ENCODE assay signal across 8 mouse cellular contexts in genomic region chr2:27496391-27497028, GRCm38 (mm10). TPM values are rescaled to one million over a fixed set of nuclear protein-coding genes. Genes with fewer than 3 reads are reported as not detected.
A peak's percentile ranks its signal among the peaks of the same experiment; 100 is the strongest.
DNase-seq lines count a peak whose midpoint lies in the region; ATAC-seq and TF ChIP-seq lines count a peak whose summit lies in the region.
"Had no signal": no experiment of that assay in that cellular context is flagged by ENCODE, and none has a peak within 500 bp of the region (broad histone marks: within the 10 kb centered on the region; RNA-seq: fewer than 3 reads in every experiment).

No protein-coding gene starts in this region.

- WGBS in spleen, adult 2 months: 74% methylated on average over 23 of the region's 23 CpGs
- 27% methylated on average over 23 of the region's 23 CpGs for WGBS in hindbrain, embryonic 10.5 days
- 84% methylated on average over 23 of the region's 23 CpGs for WGBS in thymus, adult 2 months

- no peaks in the 10 kb centered on the region for H3K27me3 ChIP-seq in spleen, adult 2 months (ENCODE audit: control insufficient read depth, insufficient read depth, low read length)
- no peaks in the 10 kb centered on the region for H3K27me3 ChIP-seq in hindbrain, embryonic 10.5 days (ENCODE audit: insufficient read depth, poor library complexity, severe bottlenecking)
- no peaks in the 10 kb centered on the region for H3K27me3 ChIP-seq in thymus, adult 2 months (ENCODE audit: control insufficient read depth, insufficient read depth, low read length)

- no peak for TF ChIP-seq CTCF in spleen, adult 2 months (IDR thresholded peaks at IDR 0.05; ENCODE audit: extremely low read depth, insufficient read depth, insufficient read length, insufficient replicate concordance)
- TF ChIP-seq CTCF in thymus, adult 2 months (IDR thresholded peaks at IDR 0.05; ENCODE audit: borderline replicate concordance, control insufficient read depth, extremely low read depth, insufficient read depth, low read length, poor library complexity): no peak

- DNase-seq in spleen, adult 2 months (ENCODE audit: low read depth in 1 of 2, low spot score in 2 of 2): no peak
- DNase-seq in spleen, postnatal 14 days (ENCODE audit: low spot score in 2 of 2): no peak
- peak; percentile 72 for DNase-seq in hindbrain, embryonic 10.5 days (ENCODE audit: low spot score)
- DNase-seq in mesoderm, embryonic 11.5 days (ENCODE audit: low read depth, low spot score): peak; percentile 61
- DNase-seq in thymus, adult 2 months: no peak
- no peak for DNase-seq in left cerebral cortex, postnatal 14 days (ENCODE audit: low spot score in 2 of 2)
- DNase-seq: adrenal gland, adult 2 months had no signal

- ATAC-seq in megakaryocyte-erythroid progenitor cell, adult 5-6 weeks (replicated peaks; ENCODE audit: low FRiP score, low TSS enrichment, poor library complexity, severe bottlenecking): no peak

- TF ChIP-seq POLR2A in spleen, adult 2 months (IDR thresholded peaks at IDR 0.05; ENCODE audit: low read depth, low read length): no peak
- no peak for TF ChIP-seq POLR2A in thymus, adult 2 months (IDR thresholded peaks at IDR 0.05; ENCODE audit: control insufficient read depth, extremely low read depth, insufficient read depth, low read length, poor library complexity)

- intact Hi-C loops in left cerebral cortex, postnatal 14 days (cut with DNase I): no loop called here

- H3K4me1 ChIP-seq in spleen, adult 2 months (ENCODE audit: control insufficient read depth, insufficient read depth, insufficient read length): no peaks in the 10 kb centered on the region
- peaks cover 19% of the 10 kb centered on the region for H3K4me1 ChIP-seq in hindbrain, embryonic 10.5 days (replicated peaks)
- H3K4me1 ChIP-seq in thymus, adult 2 months (replicated peaks; ENCODE audit: control insufficient read depth, insufficient read depth, low read length): no peaks in the 10 kb centered on the region

- H3K36me3 ChIP-seq in spleen, adult 2 months (ENCODE audit: control insufficient read depth, insufficient read depth, low read length): no peaks in the 10 kb centered on the region
- H3K36me3 ChIP-seq in hindbrain, embryonic 10.5 days: no peaks in the 10 kb centered on the region
- H3K36me3 ChIP-seq in thymus, adult 2 months (ENCODE audit: control insufficient read depth, insufficient read depth, low read length): no peaks in the 10 kb centered on the region

- H3K9me3 ChIP-seq in hindbrain, embryonic 10.5 days: peaks cover 5% of the 10 kb centered on the region; the same call in 1 of the 2 replicates

- peak overlapping the region; percentile 35; the same call in 1 of the 2 replicates for H3K4me3 ChIP-seq in spleen, adult 2 months (ENCODE audit: extremely low read depth, insufficient read depth, insufficient read length)
- peak overlapping the region; percentile 51 for H3K4me3 ChIP-seq in hindbrain, embryonic 10.5 days
- H3K4me3 ChIP-seq in thymus, adult 2 months (ENCODE audit: control insufficient read depth, insufficient read depth, low read length): no peak overlapping the region

- no peak overlapping the region for H3K27ac ChIP-seq in spleen, adult 2 months (ENCODE audit: insufficient read depth, low read length)
- H3K27ac ChIP-seq in hindbrain, embryonic 10.5 days: peak overlapping the region; percentile 79
- no peak overlapping the region for H3K27ac ChIP-seq in thymus, adult 2 months (ENCODE audit: control insufficient read depth, insufficient read depth, low read length)

RNA-seq across cellular contexts. Expression of gene Brd3, which starts 11.0 kb away (rescaled TPM):
- polyA plus RNA-seq in spleen, adult 2 months (2012; rRNA removed): 18.2 and 23.7 TPM in 2 replicates
- polyA plus RNA-seq in hindbrain, embryonic 10.5 days (2016; fragmentation: Nextera tagmentation; extraction: Ambion mirVana): 145 and 149 TPM in 2 replicates
- 57.9 and 68.7 TPM in 2 replicates for total RNA-seq in megakaryocyte-erythroid progenitor cell, adult 5-6 weeks (2014; fragmentation: Nextera tagmentation)
- total RNA-seq in megakaryocyte-erythroid progenitor cell, adult 5-6 weeks (2017): 23.5 and 40.9 TPM in 2 replicates
- polyA plus RNA-seq in thymus, adult 2 months (2012; rRNA removed): 53.5 and 74.9 TPM in 2 replicates
- 10 to 100 TPM; 61.3 to 64.0 TPM for total RNA-seq in left cerebral cortex, postnatal 14 days (2021)

RNA-seq across cellular contexts. Expression of gene Wdr5, which starts 18.4 kb away (rescaled TPM):
- 17.3 and 23.7 TPM in 2 replicates for polyA plus RNA-seq in spleen, adult 2 months (2012; rRNA removed)
- 63.2 and 76.8 TPM in 2 replicates for polyA plus RNA-seq in hindbrain, embryonic 10.5 days (2016; fragmentation: Nextera tagmentation; extraction: Ambion mirVana)
- total RNA-seq in megakaryocyte-erythroid progenitor cell, adult 5-6 weeks (2014; fragmentation: Nextera tagmentation): 70.9 and 89.0 TPM in 2 replicates
- total RNA-seq in megakaryocyte-erythroid progenitor cell, adult 5-6 weeks (2017): 87.0 and 91.8 TPM in 2 replicates
- polyA plus RNA-seq in thymus, adult 2 months (2012; rRNA removed): 42.9 and 49.5 TPM in 2 replicates
- total RNA-seq in left cerebral cortex, postnatal 14 days (2021): 10 to 100 TPM; 34.9 to 37.3 TPM

RNA-seq across cellular contexts. Expression of gene Brd3os, which starts 54.4 kb away (rescaled TPM):
- polyA plus RNA-seq in spleen, adult 2 months (2012; rRNA removed): 1.8 and 2.4 TPM in 2 replicates
- 9.9 and 16.5 TPM in 2 replicates for polyA plus RNA-seq in hindbrain, embryonic 10.5 days (2016; fragmentation: Nextera tagmentation; extraction: Ambion mirVana)
- not detected in 2 replicates for total RNA-seq in megakaryocyte-erythroid progenitor cell, adult 5-6 weeks (2014; fragmentation: Nextera tagmentation)
- 0.52 TPM in 1 of 2 replicates, not detected in the other for total RNA-seq in megakaryocyte-erythroid progenitor cell, adult 5-6 weeks (2017)
- 1.9 and 2.0 TPM in 2 replicates for polyA plus RNA-seq in thymus, adult 2 months (2012; rRNA removed)
- 10 to 100 TPM; 27.9 to 28.5 TPM for total RNA-seq in left cerebral cortex, postnatal 14 days (2021)

Comparison
In these comparisons a context has a peak if more than half of its experiments do, and no peak if none do; other contexts are left out.
1. DNase-seq: peak in hindbrain, embryonic 10.5 days (single experiment) and mesoderm, embryonic 11.5 days (single experiment); none in spleen, adult 2 months (0 of 2), spleen, postnatal 14 days (0 of 2), thymus, adult 2 months (single experiment) and left cerebral cortex, postnatal 14 days (0 of 2).